Mouse (Mus musculus): ENCODE data around the gene Ptpn1. TPM values are rescaled to one million over a fixed set of nuclear protein-coding genes. Genes with fewer than 3 reads are reported as not detected.

Ptpn1 gene
- polyA plus RNA-seq, 1 experiment from 2014 or later, result 66.4 TPM

DNA sequence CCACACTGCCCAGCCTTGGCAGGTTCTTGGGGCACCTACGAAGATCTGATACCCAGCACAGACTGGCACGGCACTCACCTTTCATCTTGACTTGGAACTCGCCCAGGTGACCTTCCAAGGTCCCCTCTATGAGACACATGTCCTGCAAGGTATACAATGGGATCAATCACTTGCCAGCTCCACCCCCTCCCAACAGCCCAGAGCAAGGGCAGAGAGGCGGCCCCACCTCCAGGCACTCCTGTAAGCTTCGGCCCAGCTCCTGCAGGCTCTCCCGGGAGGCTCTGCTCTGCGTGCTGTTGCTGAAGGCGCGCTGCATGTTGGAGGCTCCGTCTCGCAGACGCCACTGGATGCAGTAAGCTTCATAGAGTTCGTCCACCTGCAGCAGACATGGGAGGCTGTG lies 61.4 kb downstream of the Ptpn1 start:
- no peaks in the 10 kb centered on the region for H3K9me3 ChIP-seq
- no peak overlapping the region for H3K4me3 ChIP-seq
- 72% methylated on average over 13 of the region's 13 CpGs for WGBS
- DNase-seq (ENCODE audit: extremely low spot score, low spot score), result no peak
- H3K27me3 ChIP-seq (ENCODE audit: poor library complexity, severe bottlenecking), result no peaks in the 10 kb centered on the region
- 0 out of 2 replicates have a peak, but pooled peaks cover 3% of the 10 kb centered on the region for H3K4me1 ChIP-seq
- H3K27ac ChIP-seq, result no peak overlapping the region
- no peaks in the 10 kb centered on the region for H3K36me3 ChIP-seq (replicated peaks)

GRCm38 (mm10) chr2:167995870-167996635 lies 64.2 kb downstream of the Ptpn1 start:
- 64% methylated on average over 19 of the region's 19 CpGs for WGBS
- Histone ChIP-seq H3K4me1 (0 out of 2 replicates have a peak, but pooled peaks cover 3% of the 10 kb centered on the region), H3K27ac (no peak overlapping the region), H3K27me3 (ENCODE audit: poor library complexity, severe bottlenecking) (no peaks in the 10 kb centered on the region), H3K4me3 (no peak overlapping the region), H3K9me3 (peaks cover 9% of the 10 kb centered on the region; the same call in 1 of the 2 replicates), H3K36me3 (replicated peaks) (no peaks in the 10 kb centered on the region)
- no peak for DNase-seq (ENCODE audit: extremely low spot score, low spot score)

- H3K9me3 ChIP-seq, result peaks cover 9% of the 10 kb centered on the region; the same call in 1 of the 2 replicates
- H3K4me3 ChIP-seq, result no peak overlapping the region
- H3K27ac ChIP-seq, result no peak overlapping the region
- H3K4me1 ChIP-seq, result 0 out of 2 replicates have a peak, but pooled peaks cover 3% of the 10 kb centered on the region
- no peaks in the 10 kb centered on the region for H3K36me3 ChIP-seq (replicated peaks)
- no peak for DNase-seq (ENCODE audit: extremely low spot score, low spot score)
- WGBS, result 63% methylated on average over 8 of the region's 8 CpGs
- no peaks in the 10 kb centered on the region for H3K27me3 ChIP-seq (ENCODE audit: poor library complexity, severe bottlenecking)
Measured at GRCm38 (mm10) chr2:167996672-167997215, 64.9 kb downstream of the Ptpn1 start.

GRCm38 (mm10) chr2:167997562-167997961 lies 65.7 kb downstream of the Ptpn1 start:
- no peaks in the 10 kb centered on the region for H3K27me3 ChIP-seq (ENCODE audit: poor library complexity, severe bottlenecking)
- no peaks in the 10 kb centered on the region for H3K36me3 ChIP-seq (replicated peaks)
- H3K27ac ChIP-seq, result no peak overlapping the region
- peaks cover 9% of the 10 kb centered on the region; the same call in 1 of the 2 replicates for H3K9me3 ChIP-seq
- peaks cover 5% of the 10 kb centered on the region; the same call in 1 of the 2 replicates for H3K4me1 ChIP-seq
- 83% methylated on average over 3 of the region's 3 CpGs for WGBS
- no peak for DNase-seq (ENCODE audit: extremely low spot score, low spot score)
- no peak overlapping the region for H3K4me3 ChIP-seq

GRCm38 (mm10) chr2:167999145-167999743 lies 67.4 kb downstream of the Ptpn1 start:
- WGBS, result 70% methylated on average over 3 of the region's 3 CpGs
- Histone ChIP-seq H3K27me3 (ENCODE audit: poor library complexity, severe bottlenecking) (no peaks in the 10 kb centered on the region), H3K4me3 (no peak overlapping the region), H3K27ac (no peak overlapping the region), H3K4me1 (peaks cover 13% of the 10 kb centered on the region), H3K9me3 (peaks cover 9% of the 10 kb centered on the region; the same call in 1 of the 2 replicates), H3K36me3 (replicated peaks) (no peaks in the 10 kb centered on the region)
- DNase-seq (ENCODE audit: extremely low spot score, low spot score), result no peak

- no peaks in the 10 kb centered on the region for H3K36me3 ChIP-seq (replicated peaks)
- 58% methylated on average over 4 of the region's 4 CpGs for WGBS
- peaks cover 9% of the 10 kb centered on the region; the same call in 1 of the 2 replicates for H3K9me3 ChIP-seq
Measured at GRCm38 (mm10) chr2:168002188-168002587, 70.3 kb downstream of the Ptpn1 start.

GRCm38 (mm10) chr2:168002884-168003283 lies 71.0 kb downstream of the Ptpn1 start:
- WGBS, result 66% methylated on average over 2 of the region's 2 CpGs
- no peaks in the 10 kb centered on the region for H3K27me3 ChIP-seq (ENCODE audit: poor library complexity, severe bottlenecking)
- no peak for DNase-seq (ENCODE audit: extremely low spot score, low spot score)
- H3K4me1 ChIP-seq, result peaks cover 34% of the 10 kb centered on the region
- no peaks in the 10 kb centered on the region for H3K36me3 ChIP-seq (replicated peaks)
- peaks cover 9% of the 10 kb centered on the region; the same call in 1 of the 2 replicates for H3K9me3 ChIP-seq
- no peak overlapping the region for H3K4me3 ChIP-seq
- H3K27ac ChIP-seq, result 0 out of 2 replicates have a peak overlapping the region, but pooled peaks have one; percentile 35

More at GRCm38 (mm10) chr2:168002188-168002587, 70.3 kb downstream of the Ptpn1 start:
- Histone ChIP-seq H3K27me3 (ENCODE audit: poor library complexity, severe bottlenecking) (no peaks in the 10 kb centered on the region), H3K4me3 (no peak overlapping the region), H3K4me1 (peaks cover 30% of the 10 kb centered on the region), H3K27ac (no peak overlapping the region)
- no peak for DNase-seq (ENCODE audit: extremely low spot score, low spot score)

- WGBS, result 87% methylated on average over 12 of the region's 12 CpGs
- no peaks in the 10 kb centered on the region for H3K27me3 ChIP-seq (ENCODE audit: poor library complexity, severe bottlenecking)
- no peaks in the 10 kb centered on the region for H3K36me3 ChIP-seq (replicated peaks)
- 0 out of 2 replicates have a peak overlapping the region, but pooled peaks have one; percentile 35 for H3K27ac ChIP-seq
- H3K4me3 ChIP-seq, result no peak overlapping the region
- H3K9me3 ChIP-seq, result peaks cover 9% of the 10 kb centered on the region; the same call in 1 of the 2 replicates
- H3K4me1 ChIP-seq, result peaks cover 40% of the 10 kb centered on the region
- no peak for DNase-seq (ENCODE audit: extremely low spot score, low spot score)
Measured at GRCm38 (mm10) chr2:168003431-168003830, 71.6 kb downstream of the Ptpn1 start.

GRCm38 (mm10) chr2:168004369-168004768 lies 72.5 kb downstream of the Ptpn1 start:
- no peak overlapping the region for H3K4me3 ChIP-seq
- no peaks in the 10 kb centered on the region for H3K27me3 ChIP-seq (ENCODE audit: poor library complexity, severe bottlenecking)
- DNase-seq (ENCODE audit: extremely low spot score, low spot score), result no peak
- H3K27ac ChIP-seq, result no peak overlapping the region
- H3K9me3 ChIP-seq, result peaks cover 9% of the 10 kb centered on the region; the same call in 1 of the 2 replicates
- 58% methylated on average over 2 of the region's 2 CpGs for WGBS
- no peaks in the 10 kb centered on the region for H3K36me3 ChIP-seq (replicated peaks)
- H3K4me1 ChIP-seq, result peaks cover 41% of the 10 kb centered on the region

DNA sequence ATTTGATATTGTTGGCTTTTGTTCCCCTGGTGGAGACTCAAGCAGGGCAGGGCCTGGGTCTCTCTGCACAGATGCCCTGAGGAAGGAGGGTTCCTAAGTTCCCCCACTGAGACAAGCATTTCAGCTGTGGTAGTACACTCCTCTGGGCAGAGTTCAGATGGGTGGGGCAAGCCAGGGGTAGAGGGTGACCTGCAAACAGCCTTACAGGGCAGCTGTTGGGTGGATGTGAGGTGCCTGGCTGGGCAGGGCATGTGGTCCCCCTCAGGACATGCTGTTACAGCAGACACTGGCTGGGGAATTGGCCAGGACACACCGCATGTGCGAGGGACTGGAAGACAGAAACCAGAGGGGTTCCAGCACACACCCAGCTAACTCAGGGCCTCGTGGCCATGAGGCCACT lies 73.1 kb downstream of the Ptpn1 start:
- H3K27me3 ChIP-seq (ENCODE audit: poor library complexity, severe bottlenecking), result no peaks in the 10 kb centered on the region
- H3K36me3 ChIP-seq (replicated peaks), result no peaks in the 10 kb centered on the region
- 88% methylated on average over 3 of the region's 3 CpGs for WGBS
- no peak for DNase-seq (ENCODE audit: extremely low spot score, low spot score)
- H3K27ac ChIP-seq, result no peak overlapping the region
- H3K4me1 ChIP-seq, result peaks cover 43% of the 10 kb centered on the region
- H3K9me3 ChIP-seq, result peaks cover 8% of the 10 kb centered on the region; the same call in 1 of the 2 replicates
- H3K4me3 ChIP-seq, result no peak overlapping the region

DNA sequence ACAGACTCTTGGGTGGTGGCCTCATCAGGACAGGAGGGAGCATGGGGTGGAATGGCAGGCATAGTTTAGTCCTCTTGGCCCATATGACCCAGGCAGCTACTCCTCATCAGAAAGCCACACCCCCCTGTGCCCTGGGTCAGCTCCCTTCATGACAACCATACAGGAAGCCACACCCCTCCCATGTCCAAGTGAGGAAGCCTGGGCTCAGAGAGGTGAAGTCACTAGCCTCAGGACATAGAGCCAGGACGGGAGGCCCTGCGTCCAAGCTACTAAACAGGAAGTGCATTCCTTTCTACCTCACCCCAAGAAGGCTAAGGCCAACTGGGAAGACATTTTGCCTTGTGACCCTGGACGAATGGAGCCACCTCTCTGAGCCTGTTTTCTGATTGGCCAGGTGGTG lies 73.8 kb downstream of the Ptpn1 start:
- Histone ChIP-seq H3K4me1 (peaks cover 49% of the 10 kb centered on the region), H3K27me3 (ENCODE audit: poor library complexity, severe bottlenecking) (no peaks in the 10 kb centered on the region), H3K36me3 (replicated peaks) (no peaks in the 10 kb centered on the region), H3K27ac (peak overlapping the region; percentile 8; the same call in 1 of the 2 replicates), H3K9me3 (peaks cover 2% of the 10 kb centered on the region; the same call in 1 of the 2 replicates), H3K4me3 (no peak overlapping the region)
- DNase-seq (ENCODE audit: extremely low spot score, low spot score), result no peak
- 48% methylated on average over 3 of the region's 3 CpGs for WGBS

DNA sequence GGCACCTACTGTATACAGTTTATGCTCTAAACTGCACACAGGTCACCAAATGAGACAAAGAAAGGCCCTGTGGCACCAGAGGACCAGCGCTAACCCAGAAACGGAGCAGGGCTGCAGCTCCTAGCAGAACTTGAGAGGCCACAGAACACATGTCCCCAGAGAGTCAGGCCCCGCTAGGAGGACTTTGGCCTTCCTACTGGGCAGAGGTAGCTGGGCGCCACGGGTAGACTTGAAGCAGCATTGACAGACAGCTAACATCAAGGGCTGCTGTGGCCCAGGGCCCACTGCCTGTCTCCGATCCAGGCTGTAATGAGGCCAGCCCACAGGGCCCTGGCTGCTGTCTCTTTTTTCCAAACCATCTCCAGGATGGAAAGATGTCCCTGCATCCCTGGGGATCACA lies 74.6 kb downstream of the Ptpn1 start:
- Histone ChIP-seq H3K27ac (peak overlapping the region; percentile 8), H3K27me3 (ENCODE audit: poor library complexity, severe bottlenecking) (no peaks in the 10 kb centered on the region), H3K4me3 (no peak overlapping the region), H3K9me3 (no peaks in the 10 kb centered on the region), H3K36me3 (replicated peaks) (no peaks in the 10 kb centered on the region), H3K4me1 (peaks cover 58% of the 10 kb centered on the region)
- DNase-seq (ENCODE audit: extremely low spot score, low spot score), result no peak
- 82% methylated on average over 6 of the region's 6 CpGs for WGBS

Measured in forebrain, embryonic 10.5 days (tissue).